Mouse (Mus musculus): ENCODE data around the gene Bsn. TPM values are rescaled to one million over a fixed set of nuclear protein-coding genes. Genes with fewer than 3 reads are reported as not detected.

The Bsn gene
- total and polyA plus RNA-seq, 2 experiments, result under 0.01 TPM

GRCm38 (mm10) chr9:108204884-108205570 lies 14.8 kb upstream of the Bsn start:
- peaks cover 4% of the 10 kb centered on the region; the same call in 1 of the 2 replicates for H3K4me1 ChIP-seq (ENCODE audit: control insufficient read depth, insufficient read depth, low read length)
- H3K4me3 ChIP-seq (ENCODE audit: insufficient read depth, low read depth, low read length), result no peak overlapping the region
- TF ChIP-seq POLR2A (IDR thresholded peaks at IDR 0.05; ENCODE audit: extremely low read depth, insufficient read depth, low read length) (no peak), CTCF (IDR thresholded peaks at IDR 0.05; ENCODE audit: low read depth, low read length) (no peak)
- no peak overlapping the region for H3K27ac ChIP-seq (replicated peaks; ENCODE audit: insufficient read depth, low read depth, low read length)
- no peaks in the 10 kb centered on the region for H3K27me3 ChIP-seq (ENCODE audit: control insufficient read depth, insufficient read depth, low read length)
- peaks cover 8% of the 10 kb centered on the region for H3K36me3 ChIP-seq (ENCODE audit: control insufficient read depth, insufficient read depth, low read length)
- H3K9ac ChIP-seq (ENCODE audit: low read depth, low read length), result no peak overlapping the region
- 90% methylated on average over 8 of the region's 8 CpGs for WGBS
- H3K79me2 ChIP-seq (ENCODE audit: control insufficient read depth, insufficient read depth, low read length), result no peaks in the 10 kb centered on the region
- no peak for DNase-seq (ENCODE audit: extremely low read depth, low read depth, low spot score)

GRCm38 (mm10) chr9:108203015-108203414 lies 12.8 kb upstream of the Bsn start:
- DNase-seq (ENCODE audit: extremely low read depth, low read depth, low spot score), result peak; percentile 67
- H3K27me3 ChIP-seq (ENCODE audit: control insufficient read depth, insufficient read depth, low read length), result no peaks in the 10 kb centered on the region
- no peak overlapping the region for H3K4me3 ChIP-seq (ENCODE audit: insufficient read depth, low read depth, low read length)
- TF ChIP-seq POLR2A (IDR thresholded peaks at IDR 0.05; ENCODE audit: extremely low read depth, insufficient read depth, low read length), result no peak
- peak; percentile 30; the same call in 1 of the 2 replicates for TF ChIP-seq CTCF (IDR thresholded peaks at IDR 0.05; ENCODE audit: low read depth, low read length)
- H3K9ac ChIP-seq (ENCODE audit: low read depth, low read length), result no peak overlapping the region
- WGBS, result 16% methylated on average over 13 of the region's 13 CpGs
- H3K4me1 ChIP-seq (ENCODE audit: control insufficient read depth, insufficient read depth, low read length), result peaks cover 4% of the 10 kb centered on the region; the same call in 1 of the 2 replicates
- H3K79me2 ChIP-seq (ENCODE audit: control insufficient read depth, insufficient read depth, low read length), result no peaks in the 10 kb centered on the region
- no peak overlapping the region for H3K27ac ChIP-seq (replicated peaks; ENCODE audit: insufficient read depth, low read depth, low read length)
- peaks cover 4% of the 10 kb centered on the region; the same call in 1 of the 2 replicates for H3K36me3 ChIP-seq (ENCODE audit: control insufficient read depth, insufficient read depth, low read length)

- TF ChIP-seq POLR2A (IDR thresholded peaks at IDR 0.05; ENCODE audit: extremely low read depth, insufficient read depth, low read length) (no peak), CTCF (IDR thresholded peaks at IDR 0.05; ENCODE audit: low read depth, low read length) (no peak)
- DNase-seq (ENCODE audit: extremely low read depth, low read depth, low spot score), result no peak
Measured at GRCm38 (mm10) chr9:108202169-108202568, 12.0 kb upstream of the Bsn start.

GRCm38 (mm10) chr9:108201160-108201559 lies 11.0 kb upstream of the Bsn start:
- under 1% methylated on average over 13 of the region's 13 CpGs for WGBS
- DNase-seq (ENCODE audit: extremely low read depth, low read depth, low spot score), result peak; percentile 94
- Histone ChIP-seq H3K4me3 (ENCODE audit: insufficient read depth, low read depth, low read length) (no peak overlapping the region), H3K79me2 (ENCODE audit: control insufficient read depth, insufficient read depth, low read length) (no peaks in the 10 kb centered on the region), H3K27me3 (ENCODE audit: control insufficient read depth, insufficient read depth, low read length) (no peaks in the 10 kb centered on the region), H3K36me3 (ENCODE audit: control insufficient read depth, insufficient read depth, low read length) (no peaks in the 10 kb centered on the region), H3K4me1 (ENCODE audit: control insufficient read depth, insufficient read depth, low read length) (peaks cover 4% of the 10 kb centered on the region; the same call in 1 of the 2 replicates), H3K9ac (ENCODE audit: low read depth, low read length) (0 out of 2 replicates have a peak overlapping the region, but pooled peaks have one; percentile 22), H3K27ac (replicated peaks; ENCODE audit: insufficient read depth, low read depth, low read length) (no peak overlapping the region)
- TF ChIP-seq CTCF (IDR thresholded peaks at IDR 0.05; ENCODE audit: low read depth, low read length) (peak; percentile 67), POLR2A (IDR thresholded peaks at IDR 0.05; ENCODE audit: extremely low read depth, insufficient read depth, low read length) (no peak)

More at GRCm38 (mm10) chr9:108202169-108202568, 12.0 kb upstream of the Bsn start:
- Histone ChIP-seq H3K4me3 (ENCODE audit: insufficient read depth, low read depth, low read length) (no peak overlapping the region), H3K36me3 (ENCODE audit: control insufficient read depth, insufficient read depth, low read length) (peaks cover 4% of the 10 kb centered on the region; the same call in 1 of the 2 replicates), H3K9ac (ENCODE audit: low read depth, low read length) (no peak overlapping the region), H3K27me3 (ENCODE audit: control insufficient read depth, insufficient read depth, low read length) (no peaks in the 10 kb centered on the region), H3K4me1 (ENCODE audit: control insufficient read depth, insufficient read depth, low read length) (peaks cover 4% of the 10 kb centered on the region; the same call in 1 of the 2 replicates), H3K27ac (replicated peaks; ENCODE audit: insufficient read depth, low read depth, low read length) (no peak overlapping the region), H3K79me2 (ENCODE audit: control insufficient read depth, insufficient read depth, low read length) (no peaks in the 10 kb centered on the region)
- WGBS, result 96% methylated on average over 2 of the region's 2 CpGs

GRCm38 (mm10) chr9:108198621-108199020 lies 8.4 kb upstream of the Bsn start:
- no peak overlapping the region for H3K9ac ChIP-seq (ENCODE audit: low read depth, low read length)
- no peaks in the 10 kb centered on the region for H3K27me3 ChIP-seq (ENCODE audit: control insufficient read depth, insufficient read depth, low read length)
- H3K4me3 ChIP-seq (ENCODE audit: insufficient read depth, low read depth, low read length), result no peak overlapping the region
- peaks cover 4% of the 10 kb centered on the region; the same call in 1 of the 2 replicates for H3K4me1 ChIP-seq (ENCODE audit: control insufficient read depth, insufficient read depth, low read length)
- H3K36me3 ChIP-seq (ENCODE audit: control insufficient read depth, insufficient read depth, low read length), result no peaks in the 10 kb centered on the region
- TF ChIP-seq POLR2A (IDR thresholded peaks at IDR 0.05; ENCODE audit: extremely low read depth, insufficient read depth, low read length), result no peak
- no peak for TF ChIP-seq CTCF (IDR thresholded peaks at IDR 0.05; ENCODE audit: low read depth, low read length)
- H3K79me2 ChIP-seq (ENCODE audit: control insufficient read depth, insufficient read depth, low read length), result no peaks in the 10 kb centered on the region
- DNase-seq (ENCODE audit: extremely low read depth, low read depth, low spot score), result no peak
- 72% methylated on average over 4 of the region's 4 CpGs for WGBS
- no peak overlapping the region for H3K27ac ChIP-seq (replicated peaks; ENCODE audit: insufficient read depth, low read depth, low read length)
